Mouse (Mus musculus): Measurements from ENCODE around the gene Casc4.
A peak's percentile ranks its signal among the peaks of the same experiment; 100 is the strongest.

Casc4 gene

GRCm38 (mm10) chr2:121866632-121867050 is at the start of gene Casc4:
Gene Casc4 (plus strand): TSS chr2:121866970.
- DNase-seq, result peak; percentile 95 to 97

GRCm38 (mm10) chr2:121821787-121822186 is 45.0 kb upstream of the Casc4 start:
- no peak for DNase-seq

GRCm38 (mm10) chr2:121824653-121825052 is 42.1 kb upstream of the Casc4 start:
- DNase-seq, result no peak

GRCm38 (mm10) chr2:121826189-121826588 is 40.6 kb upstream of the Casc4 start:
- no peak for DNase-seq

- no peak for DNase-seq
Measured at GRCm38 (mm10) chr2:121828411-121828810, 38.4 kb upstream of the Casc4 start.

GRCm38 (mm10) chr2:121832484-121832894 is 34.3 kb upstream of the Casc4 start:
- DNase-seq, result peak; percentile 40 to 62

GRCm38 (mm10) chr2:121834926-121835325 is 31.8 kb upstream of the Casc4 start:
- no peak for DNase-seq

GRCm38 (mm10) chr2:121841453-121841852 is 25.3 kb upstream of the Casc4 start:
- no peak for DNase-seq

GRCm38 (mm10) chr2:121842249-121842648 is 24.5 kb upstream of the Casc4 start:
- no peak for DNase-seq

GRCm38 (mm10) chr2:121846050-121846449 is 20.7 kb upstream of the Casc4 start:
- DNase-seq, result no peak

- DNase-seq, result no peak
Measured at GRCm38 (mm10) chr2:121852045-121852444, 14.7 kb upstream of the Casc4 start.

- DNase-seq, result no peak
Measured at GRCm38 (mm10) chr2:121853974-121854373, 12.8 kb upstream of the Casc4 start.

- DNase-seq, result no peak
Measured at GRCm38 (mm10) chr2:121859380-121859980, 7.3 kb upstream of the Casc4 start.

GRCm38 (mm10) chr2:121866071-121866601 is 634 bp upstream of the Casc4 start:
- DNase-seq, result peak in 1 of 2 experiments; percentile 18

GRCm38 (mm10) chr2:121867051-121867928 is 520 bp downstream of the Casc4 start:
- no peak for DNase-seq

GRCm38 (mm10) chr2:121879506-121879905 is 12.7 kb downstream of the Casc4 start:
- DNase-seq, result no peak

- no peak for DNase-seq
Measured at GRCm38 (mm10) chr2:121885509-121886106, 18.8 kb downstream of the Casc4 start.

- no peak for DNase-seq
Measured at GRCm38 (mm10) chr2:121886406-121886805, 19.6 kb downstream of the Casc4 start.

- no peak for DNase-seq
Measured at GRCm38 (mm10) chr2:121888720-121889497, 22.1 kb downstream of the Casc4 start.

- DNase-seq, result no peak
Measured at GRCm38 (mm10) chr2:121895261-121895660, 28.5 kb downstream of the Casc4 start.

- no peak for DNase-seq
Measured at GRCm38 (mm10) chr2:121896825-121897224, 30.1 kb downstream of the Casc4 start.

GRCm38 (mm10) chr2:121909975-121910374 is 43.2 kb downstream of the Casc4 start:
- no peak for DNase-seq
